Mouse (Mus musculus) G1E (cell line): Measurements from ENCODE around the gene Bmp2k. TPM values are rescaled to one million over a fixed set of nuclear protein-coding genes. Genes with fewer than 3 reads are reported as not detected.

Experiments
- ATAC-seq: 2 replicates; pipeline ENCODE4 v1.8.0; 2016; ENCODE audit warnings: mild to moderate bottlenecking; ENCODE audit not compliant: insufficient number of reproducible peaks, poor library complexity, low FRiP score, severe bottlenecking; ENCODE audit errors: extremely low read depth
- DNase-seq: peaks from one replicate; pipeline ENCODE4 v3.0.0; 2012; ENCODE audit warnings: low spot score
- H3K27me3 ChIP-seq: 2 replicates; pipeline ENCODE4 v1.6.1; 2012; ENCODE audit warnings: mild to moderate bottlenecking, low read length, inconsistent platforms; ENCODE audit not compliant: insufficient read depth
- H3K36me3 ChIP-seq: replicated peaks from 2 replicates; pipeline ENCODE3; 2012; ENCODE audit warnings: mild to moderate bottlenecking, inconsistent platforms
- H3K4me1 ChIP-seq: 2 replicates; pipeline ENCODE4 v1.6.1; 2012; ENCODE audit warnings: low read depth, low read length, inconsistent platforms, mixed read lengths; ENCODE audit not compliant: insufficient read depth
- H3K4me3 ChIP-seq: 2 replicates; pipeline ENCODE4 v1.5.1; 2012; ENCODE audit warnings: low read depth, mild to moderate bottlenecking, inconsistent platforms, low read length, moderate library complexity, mixed read lengths
- H3K9me3 ChIP-seq: replicated peaks from 2 replicates; pipeline ENCODE4 v1.6.1; 2012; ENCODE audit warnings: inconsistent platforms
- CTCF ChIP-seq: IDR thresholded peaks from 2 replicates; pipeline ENCODE4 v1.5.1; 2012; ENCODE audit warnings: low read depth, low read length, inconsistent platforms, mixed read lengths
- GATA1 ChIP-seq: IDR thresholded peaks from 2 replicates; pipeline ENCODE4 v1.6.1; 2012; ENCODE audit warnings: borderline replicate concordance, low read length, inconsistent platforms, mixed read lengths
- GATA2 ChIP-seq: IDR thresholded peaks from 2 replicates; pipeline ENCODE4 v1.6.1; 2012; ENCODE audit warnings: low read depth, low read length, inconsistent platforms, borderline replicate concordance
- POLR2AphosphoS5 ChIP-seq: IDR thresholded peaks from 2 replicates; pipeline ENCODE4 v1.6.1; 2012; ENCODE audit warnings: low read depth, low read length, inconsistent platforms; ENCODE audit not compliant: insufficient replicate concordance
- TAL1 ChIP-seq: conservative IDR thresholded peaks from 2 replicates; pipeline ENCODE4 v1.6.1; 2012; ENCODE audit warnings: low read depth, low read length, inconsistent platforms, mixed read lengths
- polyA plus RNA-seq: library from polyadenylated mRNA; stranded (reverse); fragments of >175 nt; gene quantifications from 2 replicates; pipeline ENCODE4 v1.2.3, GENCODE M21; 2012
- total RNA-seq, 2 experiments: library from RNA; stranded (forward) in 1 of 2; stranded (reverse) in 1 of 2; fragments of 200-1000 nt in 1 of 2; fragments of >200 nt in 1 of 2; fragmentation: Nextera tagmentation in 1 of 2; gene quantifications; 2 replicates each; pipeline ENCODE4 v1.2.3; 2014 to 2017

The Bmp2k gene
- total and polyA plus RNA-seq, 3 experiments = 52.6 to 944 (median 380) TPM

- no peaks in the 10 kb centered on the region for H3K27me3 ChIP-seq
- no peak overlapping the region for H3K4me3 ChIP-seq
- DNase-seq = no peak
- ATAC-seq = no peak
- TF ChIP-seq CTCF (no peak), POLR2AphosphoS5 (no peak), GATA1 (no peak), TAL1 (no peak), GATA2 (no peak)
- peaks cover 39% of the 10 kb centered on the region for H3K4me1 ChIP-seq
- H3K9me3 ChIP-seq = no peaks in the 10 kb centered on the region
- H3K36me3 ChIP-seq = peaks cover 92% of the 10 kb centered on the region
These were observed 78.1 kb downstream of the Bmp2k start for GRCm38 (mm10) chr5:97075476-97076151.

GRCm38 (mm10) chr5:97076167-97076566 lies 78.7 kb downstream of the Bmp2k start:
- DNase-seq (no peak), ATAC-seq (no peak)
- Histone ChIP-seq H3K27me3 (no peaks in the 10 kb centered on the region), H3K9me3 (no peaks in the 10 kb centered on the region), H3K36me3 (peaks cover 91% of the 10 kb centered on the region), H3K4me1 (peaks cover 39% of the 10 kb centered on the region), H3K4me3 (no peak overlapping the region)
- no peak for TF ChIP-seq GATA2
- TF ChIP-seq POLR2AphosphoS5 = no peak
- no peak for TF ChIP-seq CTCF
- no peak for TF ChIP-seq TAL1
- TF ChIP-seq GATA1 = no peak

GRCm38 (mm10) chr5:97077676-97078075 lies 80.2 kb downstream of the Bmp2k start:
- peaks cover 96% of the 10 kb centered on the region for H3K36me3 ChIP-seq
- no peak overlapping the region for H3K4me3 ChIP-seq
- H3K9me3 ChIP-seq = no peaks in the 10 kb centered on the region
- TF ChIP-seq GATA1 = no peak
- TF ChIP-seq POLR2AphosphoS5 = no peak
- no peak for TF ChIP-seq TAL1
- TF ChIP-seq GATA2 = no peak
- TF ChIP-seq CTCF = no peak
- peaks cover 41% of the 10 kb centered on the region for H3K4me1 ChIP-seq
- H3K27me3 ChIP-seq = no peaks in the 10 kb centered on the region
- no peak for DNase-seq
- no peak for ATAC-seq

- H3K4me3 ChIP-seq = no peak overlapping the region
- no peak for DNase-seq
- ATAC-seq = no peak
- no peaks in the 10 kb centered on the region for H3K27me3 ChIP-seq
- TF ChIP-seq GATA2 = no peak
- TF ChIP-seq TAL1 = no peak
- no peak for TF ChIP-seq POLR2AphosphoS5
- TF ChIP-seq GATA1 = no peak
- TF ChIP-seq CTCF = no peak
- peaks cover 96% of the 10 kb centered on the region for H3K36me3 ChIP-seq
- no peaks in the 10 kb centered on the region for H3K9me3 ChIP-seq
- peaks cover 38% of the 10 kb centered on the region for H3K4me1 ChIP-seq
These were observed 81.2 kb downstream of the Bmp2k start for GRCm38 (mm10) chr5:97078641-97079040.

- ATAC-seq = no peak
- Histone ChIP-seq H3K4me1 (peaks cover 51% of the 10 kb centered on the region), H3K9me3 (no peaks in the 10 kb centered on the region), H3K27me3 (no peaks in the 10 kb centered on the region), H3K4me3 (no peak overlapping the region), H3K36me3 (peaks cover 98% of the 10 kb centered on the region)
- no peak for TF ChIP-seq TAL1
- no peak for TF ChIP-seq CTCF
- TF ChIP-seq POLR2AphosphoS5 = no peak
- TF ChIP-seq GATA2 = no peak
- TF ChIP-seq GATA1 = no peak
- DNase-seq = no peak
These were observed 84.0 kb downstream of the Bmp2k start for GRCm38 (mm10) chr5:97081481-97081880.

- Histone ChIP-seq H3K36me3 (peaks cover 96% of the 10 kb centered on the region), H3K4me1 (peaks cover 51% of the 10 kb centered on the region), H3K4me3 (no peak overlapping the region), H3K27me3 (no peaks in the 10 kb centered on the region), H3K9me3 (no peaks in the 10 kb centered on the region)
- TF ChIP-seq TAL1 = no peak
- no peak for TF ChIP-seq CTCF
- no peak for TF ChIP-seq GATA2
- TF ChIP-seq POLR2AphosphoS5 = no peak
- TF ChIP-seq GATA1 = no peak
- ATAC-seq (no peak), DNase-seq (no peak)
These were observed 86.2 kb downstream of the Bmp2k start for GRCm38 (mm10) chr5:97083701-97084100.
